Mouse (Mus musculus) fibroblast of lung, adult 2 months (primary cell): ENCODE measurements at regions not wholly inside any gene's neighbourhood (a gene's known extent, or its start where the extent isn't known, plus 50 kb on each side); places are given as distances from the start of the nearest gene placed in this dataset.
"Not testable (repeated sequence)": the region's sequence is repeated elsewhere in the genome, so short reads cannot be mapped to it uniquely, and the experiment has no call there.

Experiments
- DNase-seq: peaks from one replicate; pipeline ENCODE4 v3.0.0-alpha.2; 2011; ENCODE audit warnings: low read depth

DNA sequence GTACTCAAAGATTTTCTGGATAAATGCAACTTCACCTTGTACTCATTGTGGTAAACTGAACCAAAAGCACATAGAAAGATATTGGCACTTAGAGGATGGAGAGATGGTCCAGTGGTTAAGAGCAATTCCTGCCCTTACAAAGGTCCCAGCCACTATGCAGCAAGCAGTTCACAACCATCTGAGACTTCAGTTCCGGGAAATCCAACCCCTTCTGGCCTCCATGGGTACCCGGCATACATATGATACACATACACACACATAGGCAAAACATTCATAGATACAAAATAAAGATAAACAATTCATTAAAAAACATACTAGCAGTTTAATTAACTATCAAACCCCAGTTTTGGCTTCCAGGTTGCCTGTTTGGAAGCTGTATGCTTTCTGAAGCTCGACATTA lies 189.5 kb upstream of the Tmem45b start:
- DNase-seq = no peak

DNA sequence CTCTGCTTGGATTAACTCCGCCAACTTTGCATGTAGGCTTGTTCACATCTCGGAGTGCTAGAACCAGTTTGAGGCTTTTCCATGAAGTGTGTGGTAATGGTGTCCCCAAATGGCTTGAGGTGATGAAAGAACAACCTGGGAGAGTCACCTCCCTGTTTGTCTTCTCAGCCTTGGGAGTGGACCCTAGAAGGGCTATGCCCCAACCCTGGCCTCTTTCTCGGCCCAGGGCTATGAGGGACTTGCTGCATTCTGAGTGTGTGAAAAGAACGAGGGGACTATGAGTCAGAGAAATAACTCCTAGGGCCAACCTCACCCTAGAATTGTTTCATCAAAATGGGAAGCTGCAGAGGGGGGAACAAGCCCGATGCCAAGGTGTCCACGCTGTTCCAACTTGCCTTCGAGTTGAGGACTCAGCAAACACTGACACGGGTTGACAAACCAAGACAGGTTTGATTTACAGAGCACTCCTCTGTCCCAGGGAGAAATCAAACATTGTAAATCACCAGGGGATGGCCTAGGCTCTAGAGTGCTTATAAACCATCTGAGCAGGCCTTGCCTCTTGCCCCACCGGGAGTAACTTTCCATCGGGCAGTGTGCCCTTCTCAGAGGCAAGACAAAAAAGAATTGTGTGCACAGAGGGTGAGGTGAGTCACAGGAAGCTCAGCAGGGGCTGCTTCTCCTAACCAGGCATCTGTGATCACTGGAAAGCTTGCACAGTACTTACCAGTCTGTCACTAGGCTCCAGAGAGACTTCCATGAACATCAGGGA lies 186.3 kb upstream of the Tmem45b start:
- DNase-seq = peak; percentile 27

DNA sequence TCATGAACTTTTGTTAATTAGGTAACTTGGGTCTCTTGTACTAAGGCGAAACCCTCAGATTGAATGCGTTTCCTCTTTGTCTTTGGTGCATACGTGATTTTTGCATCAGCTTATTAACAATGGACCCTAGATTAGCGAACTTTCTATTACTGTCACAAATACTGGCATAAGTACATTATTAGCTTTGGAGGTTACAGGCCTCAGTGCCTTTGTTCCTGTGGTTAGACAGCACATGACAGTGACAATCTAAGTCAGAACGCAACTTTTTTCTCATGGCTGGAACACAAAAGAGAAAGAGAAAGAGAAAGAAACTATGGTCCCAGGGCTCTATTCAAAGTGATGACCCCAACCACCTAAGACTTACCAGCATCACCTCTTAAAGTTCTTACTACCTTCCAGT lies 184.8 kb upstream of the Tmem45b start:
- no peak for DNase-seq

DNA sequence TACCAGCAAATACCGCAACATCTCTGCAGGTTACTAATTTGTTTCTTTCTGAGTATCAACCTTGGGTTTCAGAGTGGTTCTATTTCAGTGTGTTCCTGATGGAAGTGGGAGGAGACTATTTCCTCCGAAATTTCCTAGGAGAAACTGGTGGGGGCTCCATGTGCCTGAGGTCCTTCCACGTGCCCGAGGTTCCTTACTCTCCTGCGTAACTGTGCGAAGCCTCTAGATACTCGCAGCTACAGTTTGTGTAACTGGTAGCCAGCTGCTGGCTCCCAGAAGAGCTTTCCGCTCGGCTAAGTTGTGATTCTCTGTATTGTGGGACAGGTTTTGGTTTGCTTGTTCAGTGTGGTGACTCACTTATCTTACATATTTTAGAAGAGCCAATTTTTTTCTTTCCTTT lies 184.3 kb upstream of the Tmem45b start:
- no peak for DNase-seq

DNA sequence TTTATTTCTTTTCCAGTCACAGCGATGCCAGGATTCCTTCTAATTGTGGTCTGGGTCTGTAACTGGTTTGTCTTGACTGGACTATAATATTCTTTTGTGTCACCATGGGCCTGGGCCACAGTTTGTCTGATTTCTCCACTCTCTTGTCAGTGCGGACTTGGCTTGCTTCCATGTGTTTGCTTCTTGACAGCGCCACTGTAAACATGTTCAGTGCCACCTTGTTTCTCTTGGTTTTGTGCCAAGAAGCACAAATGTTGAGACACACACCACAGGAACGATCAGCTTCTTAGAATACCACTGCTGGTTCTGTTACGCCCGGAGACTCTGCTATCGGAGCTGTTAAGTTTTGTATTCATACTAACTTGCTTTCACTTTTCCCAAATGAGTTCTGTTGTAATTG lies 180.9 kb upstream of the Tmem45b start:
- no peak for DNase-seq

DNA sequence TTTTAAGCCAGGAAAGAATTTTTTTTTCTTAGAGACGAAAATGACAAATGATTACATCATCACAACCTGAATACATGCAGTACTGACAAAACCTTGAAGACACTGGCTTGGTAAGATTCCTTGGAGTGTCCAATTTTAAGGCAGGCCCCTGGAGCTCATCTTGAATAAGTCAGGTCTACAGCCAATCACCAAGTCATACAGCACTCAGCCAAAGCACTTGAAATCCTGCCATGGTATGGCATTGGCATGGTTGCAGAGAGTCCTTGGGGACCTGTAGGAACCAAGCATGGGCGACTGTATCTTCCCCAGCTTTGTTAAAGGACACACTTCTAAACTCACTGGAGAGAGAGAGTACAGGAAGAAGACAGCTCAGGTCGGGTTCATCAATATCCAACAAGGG lies 179.8 kb upstream of the Tmem45b start:
- DNase-seq = no peak

DNA sequence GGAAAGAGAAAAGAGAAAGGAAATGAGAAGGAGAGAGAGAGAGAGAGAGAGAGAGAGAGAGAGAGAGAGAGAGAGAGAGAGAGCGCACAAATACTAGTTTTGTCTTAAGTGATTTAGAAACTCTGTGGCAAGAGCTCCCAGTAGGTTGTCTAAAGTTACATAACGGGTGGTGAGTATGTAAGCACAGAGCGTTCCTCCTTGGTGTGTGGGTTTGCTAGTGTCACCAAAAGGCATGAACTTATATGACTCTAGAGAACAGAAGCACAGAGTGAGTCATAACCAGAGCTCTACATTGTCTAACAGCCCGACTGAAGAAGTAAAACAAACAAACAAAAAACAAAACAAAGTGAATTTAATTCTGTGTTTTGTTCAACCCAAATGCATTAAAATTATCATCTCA lies 177.9 kb upstream of the Tmem45b start:
- no peak for DNase-seq

DNA sequence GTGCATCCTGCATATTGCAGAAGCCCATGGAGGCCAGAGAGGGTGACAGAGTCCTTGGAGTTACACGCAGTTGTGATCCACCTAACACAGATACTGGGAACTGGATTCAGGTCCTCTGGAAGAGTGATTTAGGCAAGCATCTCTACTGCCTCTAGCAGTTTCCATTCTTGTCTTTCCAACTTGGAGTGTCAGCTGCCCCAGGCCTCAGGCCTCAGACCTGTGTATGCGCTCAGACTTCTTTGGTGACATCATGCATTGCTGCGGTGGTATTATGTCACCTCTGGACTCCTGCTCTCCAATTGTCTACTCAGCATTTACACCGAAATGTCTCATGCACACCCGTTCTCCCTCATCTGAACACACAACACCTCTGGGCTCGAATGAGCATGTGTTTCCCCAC lies 164.0 kb upstream of the Tmem45b start:
- DNase-seq = no peak

DNA sequence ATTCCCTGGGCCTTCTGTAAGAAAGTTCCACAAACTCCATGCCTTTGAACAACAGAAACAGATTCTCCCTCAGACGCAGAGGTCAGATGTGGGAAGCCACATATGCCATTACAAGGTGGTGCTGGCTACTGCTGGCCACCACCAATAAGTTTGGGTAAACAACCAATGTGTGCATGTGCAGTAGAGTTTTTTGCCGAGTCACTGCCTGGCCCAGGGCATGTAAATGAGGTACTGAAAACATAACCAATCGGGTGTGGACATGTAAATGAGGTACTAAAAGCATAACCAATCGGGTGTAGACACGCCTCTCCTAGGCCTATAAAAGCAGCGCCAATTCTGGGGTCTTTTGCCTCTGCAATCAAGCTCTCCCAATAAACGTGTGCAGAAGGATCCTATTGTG lies 157.3 kb upstream of the Tmem45b start:
- not testable (repeated sequence) for DNase-seq

DNA sequence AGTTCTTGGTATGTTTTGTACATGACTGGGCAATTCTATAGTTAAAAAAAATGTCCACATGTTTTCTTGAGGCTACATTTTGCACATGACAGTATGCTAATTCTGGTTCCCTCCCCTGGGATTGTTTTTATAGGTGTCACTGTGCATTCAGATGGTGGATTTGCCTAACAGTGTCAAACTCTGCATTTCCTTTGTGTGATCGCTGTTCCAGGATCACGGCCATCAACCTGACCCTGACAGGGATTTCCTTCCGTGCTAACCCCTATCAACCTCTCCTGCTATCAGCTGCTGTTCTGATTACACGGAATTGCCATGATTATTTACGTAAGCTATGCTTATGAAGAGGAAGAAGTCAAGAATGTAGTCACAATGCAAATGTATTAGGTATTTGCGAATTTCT lies 155.1 kb upstream of the Tmem45b start:
- DNase-seq = no peak

DNA sequence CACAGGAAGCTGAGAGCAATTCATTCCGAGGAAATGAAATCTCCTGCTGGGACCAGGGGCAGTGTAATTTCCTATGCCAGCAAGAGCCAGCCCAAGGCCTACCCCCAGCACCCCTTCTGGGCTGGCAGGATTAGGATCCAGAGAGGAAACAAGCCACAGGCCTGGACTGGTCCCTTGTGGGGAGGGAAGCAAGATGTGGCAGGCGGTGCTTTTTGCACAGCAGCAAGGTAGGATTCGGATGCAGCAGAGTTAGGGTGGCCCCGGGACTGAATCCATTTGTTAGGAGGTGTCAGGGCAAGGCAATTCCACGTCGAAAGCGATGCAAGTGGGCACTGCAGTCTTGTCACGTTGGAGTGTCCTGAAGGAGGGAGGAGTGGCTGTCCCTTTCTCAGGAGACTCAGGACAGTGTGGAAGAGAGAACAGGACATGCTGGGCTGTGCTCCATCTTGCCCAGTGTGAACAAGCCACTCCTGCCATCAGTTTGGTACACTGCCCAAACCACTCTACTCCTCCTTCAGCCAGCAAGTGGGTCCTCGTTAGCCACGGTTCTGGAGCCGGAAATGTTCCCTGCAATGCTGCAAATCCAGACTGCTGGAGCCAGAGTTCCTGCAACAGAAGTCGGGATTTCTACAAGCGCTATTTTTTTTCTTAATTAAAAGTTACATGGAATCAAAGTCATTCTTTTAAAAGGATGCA lies 150.1 kb upstream of the Tmem45b start:
- no peak for DNase-seq

DNA sequence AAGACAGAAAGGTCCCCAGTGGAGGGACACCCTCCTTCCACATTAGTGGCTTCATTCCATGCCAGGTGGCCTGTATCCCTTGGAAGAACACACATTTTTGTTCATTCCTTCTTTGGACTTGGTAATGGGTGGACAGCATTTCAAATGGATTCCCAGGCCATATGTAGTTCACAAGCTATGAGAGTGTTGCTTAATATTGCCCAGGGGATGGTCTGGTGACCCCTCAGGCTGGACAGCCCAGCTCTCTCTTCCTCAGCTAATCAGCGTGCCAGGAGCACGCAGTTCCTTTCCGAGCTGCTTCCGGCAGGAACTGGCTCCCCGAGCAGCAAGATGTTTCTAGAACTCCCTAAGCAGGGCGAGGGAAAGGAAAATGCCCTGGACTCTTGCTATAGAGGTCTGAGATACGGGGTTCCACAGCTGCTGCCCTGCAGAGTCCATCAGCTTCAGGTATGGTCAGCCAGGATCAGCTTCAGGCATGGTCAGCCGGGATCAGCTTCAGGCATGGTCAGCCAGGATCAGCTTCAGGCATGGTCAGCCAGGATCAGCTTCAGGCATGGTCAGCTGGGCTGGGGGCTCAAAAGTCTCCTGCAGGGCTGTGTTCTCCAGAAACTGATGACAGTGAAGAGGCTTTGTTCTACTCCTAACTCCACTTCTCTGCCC lies 146.9 kb upstream of the Tmem45b start:
- no peak for DNase-seq

DNA sequence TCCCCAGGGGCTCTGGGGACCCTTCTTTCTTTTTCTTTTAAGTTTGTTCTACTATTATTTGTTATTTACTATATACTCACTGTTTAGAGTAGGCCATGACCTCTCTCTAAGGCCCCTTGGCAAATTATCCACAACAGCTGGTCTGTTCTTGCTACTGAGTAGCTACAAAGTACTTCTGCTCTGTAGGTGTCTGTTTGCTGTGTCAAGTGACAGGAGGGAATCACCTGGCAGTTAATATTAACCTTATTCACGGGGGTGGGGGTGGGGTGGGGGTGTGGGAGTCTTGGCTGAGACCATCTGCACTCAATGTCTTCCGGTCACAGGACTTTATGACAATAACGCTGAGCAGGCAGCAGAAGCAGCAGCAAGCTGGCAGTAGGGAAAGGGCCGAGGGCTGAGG lies 146.4 kb upstream of the Tmem45b start:
- no peak for DNase-seq

DNA sequence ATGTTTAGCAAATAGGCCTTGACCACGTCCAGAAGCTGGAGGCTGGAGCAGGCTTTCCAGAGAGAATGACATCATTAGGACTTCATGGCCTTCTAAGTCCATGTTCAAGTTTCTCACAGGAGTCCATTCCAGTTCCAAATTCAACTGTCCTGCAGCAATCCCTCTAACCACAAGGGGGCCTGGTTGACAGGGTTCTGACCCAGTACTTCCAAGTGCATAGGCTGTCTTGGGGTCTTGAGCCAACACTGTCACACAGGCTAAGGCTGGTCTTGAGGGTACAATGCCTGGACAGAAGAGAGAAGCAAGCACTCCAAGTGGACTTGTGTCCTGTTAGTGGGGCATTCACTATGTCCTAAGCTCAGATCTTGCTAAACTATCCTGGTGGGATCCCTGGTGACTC lies 145.9 kb upstream of the Tmem45b start:
- DNase-seq = no peak

DNA sequence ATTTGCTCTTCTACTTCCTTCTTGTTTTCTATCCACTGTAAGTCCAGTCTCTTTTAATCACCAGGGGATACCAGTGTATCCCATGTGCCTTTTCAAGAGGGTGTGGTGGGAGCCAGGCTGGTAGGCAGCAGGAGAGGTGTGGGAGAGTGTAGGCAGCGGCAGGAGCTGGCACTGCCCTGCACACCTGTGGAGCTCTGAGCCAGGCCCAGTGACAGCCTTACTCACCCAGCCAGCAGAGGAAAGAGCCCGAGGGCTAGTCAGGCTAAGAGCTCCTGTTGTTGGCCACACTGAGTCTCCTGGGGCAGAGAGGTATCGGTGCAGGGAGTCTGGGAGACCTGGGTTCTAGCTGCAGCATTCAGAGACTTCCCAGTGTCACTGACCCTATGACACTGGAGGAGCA lies 145.5 kb upstream of the Tmem45b start:
- DNase-seq = no peak

DNA sequence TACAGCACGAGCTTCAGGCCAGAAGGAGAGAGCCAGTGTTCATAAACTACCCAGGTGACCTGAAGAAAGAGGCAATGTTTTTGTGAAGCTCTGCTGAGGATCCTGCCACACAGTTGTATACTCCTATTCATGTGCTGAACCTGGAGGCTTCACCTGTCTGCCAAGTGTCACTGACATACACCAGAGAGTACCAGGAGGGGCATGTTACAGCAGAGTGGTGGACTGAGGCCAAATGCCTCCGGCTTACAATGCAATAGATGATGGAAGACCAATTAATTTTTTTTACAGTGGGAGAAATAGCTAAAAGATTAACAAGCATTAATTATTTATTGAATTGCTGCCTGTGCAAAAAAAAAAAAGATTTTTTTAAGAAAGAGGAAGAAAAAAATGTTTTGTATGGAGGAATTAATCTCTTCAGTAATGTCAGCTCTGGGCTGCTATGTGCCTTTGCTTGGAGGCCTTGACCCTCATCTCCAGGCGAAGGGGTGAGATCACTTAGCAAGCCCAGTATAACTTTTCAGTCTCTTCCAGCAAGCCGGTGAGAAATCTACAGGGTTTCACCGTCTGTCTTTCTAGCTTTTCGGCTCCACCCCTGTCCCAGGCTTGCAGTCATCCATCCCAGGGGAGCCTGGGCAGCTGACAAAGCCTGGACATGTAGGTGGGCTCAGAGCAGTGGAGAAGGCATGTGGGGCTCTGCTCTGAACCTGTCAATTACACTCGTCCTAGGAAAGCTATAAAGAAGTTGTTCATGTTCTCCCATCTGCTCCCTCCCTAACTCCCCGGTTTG lies 144.0 kb upstream of the Tmem45b start:
- no peak for DNase-seq

DNA sequence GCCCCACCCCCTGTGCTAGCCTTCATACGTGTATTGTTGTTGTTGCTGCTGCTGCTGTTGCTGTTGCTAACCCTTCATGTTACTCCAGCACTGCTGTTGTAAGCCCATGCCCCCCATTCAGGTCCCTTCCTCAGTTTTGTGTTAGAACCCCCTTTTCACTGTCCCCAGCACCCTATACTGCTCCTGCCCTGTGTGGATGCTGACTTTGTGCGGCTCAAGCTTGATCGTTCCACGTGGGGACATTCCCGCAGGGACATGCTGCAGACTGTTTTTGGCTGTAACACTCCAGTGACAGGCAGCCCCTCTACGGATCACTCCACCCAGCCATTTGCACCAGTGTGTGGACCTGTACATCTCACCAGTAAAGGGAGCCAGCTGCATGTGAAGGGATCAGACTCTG lies 142.7 kb upstream of the Tmem45b start:
- no peak for DNase-seq

DNA sequence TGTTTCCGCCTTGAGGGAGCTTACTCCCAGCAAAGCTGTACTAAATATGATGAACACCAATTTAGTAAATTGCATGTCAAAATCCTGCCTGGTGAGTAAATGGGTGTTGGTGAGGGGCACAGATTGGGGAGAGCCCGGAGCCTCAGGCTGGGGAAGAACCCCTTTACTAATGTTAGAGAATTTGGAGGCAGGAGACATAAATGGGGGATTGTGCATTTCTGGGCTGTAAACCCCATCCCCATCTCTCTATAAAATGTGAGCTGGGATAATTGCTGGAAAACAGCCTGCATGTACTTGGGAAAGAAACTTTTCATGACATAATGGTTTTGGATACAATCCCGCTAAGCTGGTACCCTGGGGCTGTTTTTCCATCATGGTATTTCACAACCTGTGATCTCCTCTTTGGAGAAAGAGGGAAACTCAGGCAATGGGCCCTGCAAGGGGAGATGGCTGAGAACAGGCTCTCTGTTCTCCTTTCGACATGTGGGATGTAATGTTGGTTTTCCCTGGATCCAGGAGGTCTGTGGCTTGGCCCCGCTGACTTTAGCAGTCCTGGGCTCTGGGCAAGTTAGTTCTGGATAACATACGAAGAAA lies 140.3 kb upstream of the Tmem45b start:
- DNase-seq = peak; percentile 14

DNA sequence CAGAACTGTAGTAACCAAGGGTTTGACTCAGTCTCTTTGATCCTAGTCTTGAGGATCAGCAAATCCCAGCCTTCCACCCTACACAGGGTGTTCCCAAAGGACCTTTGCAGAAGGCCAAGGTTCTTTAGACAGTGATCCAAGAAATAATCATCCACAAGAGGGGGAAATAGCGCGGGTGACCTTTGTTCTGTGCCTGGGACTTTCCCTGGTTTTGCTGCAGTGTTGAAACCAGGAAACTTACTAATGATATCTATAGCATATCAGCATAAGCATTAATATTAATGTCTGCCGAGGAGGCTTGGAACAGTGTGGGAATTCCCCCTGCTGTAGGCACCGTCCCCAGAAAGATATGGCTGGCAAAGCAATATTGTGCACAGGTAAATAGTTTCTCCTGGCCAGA lies 138.4 kb upstream of the Tmem45b start:
- DNase-seq = no peak

DNA sequence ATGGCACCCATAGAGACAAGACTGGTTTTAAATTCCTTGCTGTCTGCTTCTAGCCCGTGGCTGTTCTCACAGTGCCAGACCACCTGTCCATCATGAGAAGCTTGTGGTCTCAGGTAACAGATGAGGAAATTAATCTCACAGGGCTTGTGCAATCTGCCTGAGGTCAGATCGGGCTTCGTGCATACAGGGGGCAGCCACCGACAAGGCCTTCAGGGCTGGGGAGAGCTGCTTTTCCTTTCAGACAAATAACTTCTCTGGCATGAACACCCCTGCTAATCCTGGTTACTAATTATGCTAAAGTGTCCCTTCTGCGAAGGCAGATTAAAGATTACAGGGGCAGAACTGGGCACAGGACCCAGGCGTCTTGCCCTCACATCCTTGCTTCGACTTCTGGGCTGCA lies 130.8 kb upstream of the Tmem45b start:
- DNase-seq = no peak

DNA sequence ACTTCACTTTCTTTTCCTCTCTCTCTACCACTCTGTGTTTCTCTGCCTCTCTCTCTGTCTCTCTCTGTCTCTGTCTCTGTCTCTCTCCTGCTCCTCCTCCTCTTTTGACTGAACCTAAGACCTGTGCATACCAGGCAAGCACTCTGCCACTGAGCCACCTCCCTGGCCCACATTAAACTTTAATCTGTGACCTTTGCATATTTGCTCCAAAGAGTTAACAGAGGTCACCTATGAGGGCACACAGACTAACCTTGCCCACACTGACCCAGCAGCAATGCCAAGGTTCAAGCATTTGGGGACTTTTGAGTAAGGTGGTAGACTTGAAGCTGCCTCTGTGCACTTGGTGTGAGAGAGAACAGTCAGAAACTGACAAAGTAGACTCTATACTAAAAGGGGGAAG lies 123.4 kb upstream of the Tmem45b start:
- no peak for DNase-seq

DNA sequence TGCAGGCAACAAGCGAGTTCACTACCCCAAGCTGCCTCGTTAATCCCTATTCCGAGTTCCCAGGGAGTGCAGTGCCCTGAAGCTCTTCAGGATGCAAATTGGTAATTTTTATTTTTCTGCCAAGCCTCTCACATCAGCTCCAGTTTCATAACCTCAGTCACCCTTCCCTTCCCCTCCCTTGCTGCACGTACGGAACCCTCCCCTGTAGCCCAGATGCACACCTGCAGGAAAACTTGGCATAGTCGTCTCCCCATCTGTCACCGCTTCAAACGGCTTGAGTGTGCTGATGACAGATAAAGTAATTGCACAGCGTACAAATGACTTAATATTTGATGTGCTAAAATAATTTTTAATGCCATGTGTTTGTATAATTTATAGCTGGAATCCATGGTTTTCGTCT lies 119.7 kb upstream of the Tmem45b start:
- DNase-seq = no peak
